Mouse (Mus musculus) intestine, embryonic 14.5 days (tissue): ENCODE results near the gene Msh4. TPM values are rescaled to one million over a fixed set of nuclear protein-coding genes. Genes with fewer than 3 reads are reported as not detected.

ENCODE experiments used
- ATAC-seq: fragments of 200-750 bp; cut with Nextera tagmentation; replicated peaks from 2 replicates; pipeline ENCODE4 v1.8.0; 2017; ENCODE audit warnings: low read depth, moderate number of reproducible peaks, moderate TSS enrichment, moderate library complexity; ENCODE audit not compliant: low FRiP score, low TSS enrichment
- DNase-seq: peaks from one replicate; pipeline ENCODE4 v3.0.0-alpha.2; 2018; ENCODE audit warnings: low spot score
- H3K27ac ChIP-seq: fragments of 300-500 bp; sonication (generic); 2 replicates; pipeline ENCODE4 v1.5.1; 2014; ENCODE audit warnings: low read depth, mild to moderate bottlenecking, control low read depth
- H3K27me3 ChIP-seq: fragments of 300-500 bp; sonication (generic); replicated peaks from 2 replicates; pipeline ENCODE4 v1.6.1; 2014; ENCODE audit warnings: low read length, control low read depth; ENCODE audit not compliant: control insufficient read depth, insufficient read depth
- H3K36me3 ChIP-seq: fragments of 300-500 bp; sonication (generic); 2 replicates; pipeline ENCODE4 v1.6.1; 2014; ENCODE audit warnings: low read length, control low read depth; ENCODE audit not compliant: control insufficient read depth, insufficient read depth
- H3K4me1 ChIP-seq: fragments of 300-500 bp; sonication (generic); replicated peaks from 2 replicates; pipeline ENCODE4 v1.6.1; 2014; ENCODE audit warnings: low read length, control low read depth, mixed read lengths; ENCODE audit not compliant: control insufficient read depth, insufficient read depth
- H3K4me2 ChIP-seq: fragments of 300-500 bp; sonication (generic); 2 replicates; pipeline ENCODE4 v1.6.1; 2014; ENCODE audit warnings: low read length
- H3K4me3 ChIP-seq: fragments of 300-500 bp; sonication (generic); 2 replicates; pipeline ENCODE4 v1.5.1; 2014; ENCODE audit warnings: low read depth, low read length, control low read depth, mixed read lengths
- H3K9ac ChIP-seq: fragments of 300-500 bp; sonication (generic); 2 replicates; pipeline ENCODE4 v1.6.1; 2014; ENCODE audit warnings: mild to moderate bottlenecking, low read length
- H3K9me3 ChIP-seq: fragments of 300-500 bp; sonication (generic); 2 replicates; pipeline ENCODE4 v1.6.1; 2016; ENCODE audit warnings: low read length, control low read depth; ENCODE audit not compliant: control insufficient read depth
- WGBS: fragments of 180-500 bp; shearing (Covaris S2); extraction: QIAGEN DNeasy Blood & Tissue Kit; methylation state at CpG from one replicate; pipeline ENCODE4 v1.1.7; 2014; 5-methylcytosine and 5-hydroxymethylcytosine counted together
- polyA plus RNA-seq: library from polyadenylated mRNA; unstranded; fragments of >200 nt; fragmentation: Nextera tagmentation; extraction: Ambion mirVana; gene quantifications from 2 replicates; pipeline ENCODE4 v1.2.1, GENCODE M21; 2014

The Msh4 gene
- polyA plus RNA-seq: 0.05 and 0.13 TPM in 2 replicates

- H3K36me3 ChIP-seq: peaks cover 77% of the 10 kb centered on the region
- DNase-seq (no peak), ATAC-seq (peak; percentile 7)
- WGBS: 82% methylated on average over 9 of the region's 9 CpGs
- no peak within 1 kb of the TSS for H3K27ac ChIP-seq
- H3K9ac ChIP-seq: no peak within 1 kb of the TSS
- H3K4me1 ChIP-seq: peaks cover 14% of the 10 kb centered on the region
- no peaks in the 10 kb centered on the region for H3K27me3 ChIP-seq
- no peaks in the 10 kb centered on the region for H3K9me3 ChIP-seq
- no peak within 1 kb of the TSS for H3K4me3 ChIP-seq
- H3K4me2 ChIP-seq: no peak within 1 kb of the TSS
Observed at GRCm38 (mm10) chr3:153906136-153906871, at the start of gene Msh4. Gene Msh4, minus strand, starts transcription at chr3:153906138.

GRCm38 (mm10) chr3:153948176-153948575 lies 42.2 kb upstream of the Msh4 start:
- Histone ChIP-seq H3K27ac (no peak overlapping the region), H3K27me3 (no peaks in the 10 kb centered on the region), H3K4me3 (no peak overlapping the region), H3K4me2 (no peak overlapping the region), H3K4me1 (peaks cover 3% of the 10 kb centered on the region), H3K36me3 (no peaks in the 10 kb centered on the region), H3K9ac (no peak overlapping the region), H3K9me3 (no peaks in the 10 kb centered on the region)
- DNase-seq (no peak), ATAC-seq (no peak)
- WGBS: 79% methylated on average over 2 of the region's 2 CpGs

GRCm38 (mm10) chr3:153947271-153947670 lies 41.3 kb upstream of the Msh4 start:
- no peak for ATAC-seq
- Histone ChIP-seq H3K27me3 (no peaks in the 10 kb centered on the region), H3K9me3 (no peaks in the 10 kb centered on the region), H3K27ac (no peak overlapping the region), H3K4me2 (no peak overlapping the region), H3K36me3 (no peaks in the 10 kb centered on the region), H3K9ac (no peak overlapping the region), H3K4me1 (peaks cover 11% of the 10 kb centered on the region), H3K4me3 (no peak overlapping the region)
- WGBS: 73% methylated on average over 4 of the region's 4 CpGs
- DNase-seq: no peak

GRCm38 (mm10) chr3:153944335-153944990 lies 38.5 kb upstream of the Msh4 start, which contains the start of gene Acadm:
Gene Acadm, minus strand, starts transcription at chr3:153944632.
- H3K27me3 ChIP-seq: no peaks in the 10 kb centered on the region
- H3K27ac ChIP-seq: peak within 1 kb of the TSS; percentile 64
- H3K9me3 ChIP-seq: no peaks in the 10 kb centered on the region
- H3K4me3 ChIP-seq: peak within 1 kb of the TSS; percentile 76
- H3K4me1 ChIP-seq: peaks cover 11% of the 10 kb centered on the region
- DNase-seq (peak; percentile 99), ATAC-seq (peak; percentile 98)
- peak within 1 kb of the TSS; percentile 69 for H3K4me2 ChIP-seq
- 0 out of 2 replicates have a peak, but pooled peaks cover 8% of the 10 kb centered on the region for H3K36me3 ChIP-seq
- H3K9ac ChIP-seq: peak within 1 kb of the TSS; percentile 74
- WGBS: 2% methylated on average over 41 of the region's 41 CpGs

GRCm38 (mm10) chr3:153943901-153944334 lies 38.0 kb upstream of the Msh4 start:
- Histone ChIP-seq H3K27me3 (no peaks in the 10 kb centered on the region), H3K4me2 (peak overlapping the region; percentile 69), H3K4me1 (peaks cover 11% of the 10 kb centered on the region), H3K9me3 (no peaks in the 10 kb centered on the region), H3K36me3 (0 out of 2 replicates have a peak, but pooled peaks cover 13% of the 10 kb centered on the region), H3K4me3 (peak overlapping the region; percentile 76), H3K9ac (peak overlapping the region; percentile 74), H3K27ac (peak overlapping the region; percentile 62)
- DNase-seq (no peak), ATAC-seq (no peak; the same call in none of the 2 replicates)
- 1% methylated on average over 19 of the region's 19 CpGs for WGBS

GRCm38 (mm10) chr3:153943003-153943640 lies 37.2 kb upstream of the Msh4 start:
- no peak for DNase-seq
- WGBS: 23% methylated on average over 12 of the region's 12 CpGs
- Histone ChIP-seq H3K9ac (peak overlapping the region; percentile 74), H3K4me1 (peaks cover 11% of the 10 kb centered on the region), H3K36me3 (peaks cover 21% of the 10 kb centered on the region; the same call in 1 of the 2 replicates), H3K27ac (peak overlapping the region; percentile 62; the same call in 1 of the 2 replicates), H3K9me3 (no peaks in the 10 kb centered on the region), H3K4me2 (peak overlapping the region; percentile 69), H3K27me3 (no peaks in the 10 kb centered on the region), H3K4me3 (peak overlapping the region; percentile 76)
- ATAC-seq: no peak

- Histone ChIP-seq H3K4me1 (peaks cover 11% of the 10 kb centered on the region), H3K27ac (no peak overlapping the region), H3K9me3 (no peaks in the 10 kb centered on the region), H3K4me2 (no peak overlapping the region), H3K36me3 (peaks cover 36% of the 10 kb centered on the region), H3K27me3 (no peaks in the 10 kb centered on the region), H3K9ac (no peak overlapping the region), H3K4me3 (no peak overlapping the region)
- DNase-seq (no peak), ATAC-seq (no peak)
- WGBS: 94% methylated on average over 13 of the region's 13 CpGs
Observed at GRCm38 (mm10) chr3:153941613-153942012, 35.7 kb upstream of the Msh4 start.

GRCm38 (mm10) chr3:153940486-153940885 lies 34.5 kb upstream of the Msh4 start:
- H3K9ac ChIP-seq: no peak overlapping the region
- no peaks in the 10 kb centered on the region for H3K27me3 ChIP-seq
- peaks cover 44% of the 10 kb centered on the region for H3K36me3 ChIP-seq
- H3K4me3 ChIP-seq: no peak overlapping the region
- no peak for ATAC-seq
- no peak overlapping the region for H3K27ac ChIP-seq
- H3K9me3 ChIP-seq: no peaks in the 10 kb centered on the region
- peaks cover 11% of the 10 kb centered on the region for H3K4me1 ChIP-seq
- no peak for DNase-seq
- H3K4me2 ChIP-seq: no peak overlapping the region
- 94% methylated on average over 9 of the region's 9 CpGs for WGBS
